Mouse (Mus musculus) forebrain, embryonic 10.5 days (tissue): ENCODE measurements at regions not wholly inside any gene's neighbourhood (a gene's known extent, or its start where the extent isn't known, plus 50 kb on each side); places are given as distances from the start of the nearest gene placed in this dataset.
A peak's percentile ranks its signal among the peaks of the same experiment; 100 is the strongest.

Experiments
- DNase-seq: peaks from one replicate; pipeline ENCODE4 v3.0.0-alpha.2; 2017; ENCODE audit warnings: low spot score; ENCODE audit errors: extremely low spot score
- H3K27ac ChIP-seq: fragments of 300-500 bp; sonication (generic); 2 replicates; pipeline ENCODE4 v1.5.1; 2016; ENCODE audit warnings: mild to moderate bottlenecking
- H3K27me3 ChIP-seq: fragments of 300-500 bp; sonication (generic); 2 replicates; pipeline ENCODE4 v1.6.1; 2016; ENCODE audit warnings: mild to moderate bottlenecking; ENCODE audit not compliant: poor library complexity, severe bottlenecking
- H3K36me3 ChIP-seq: fragments of 300-500 bp; sonication (generic); replicated peaks from 2 replicates; pipeline ENCODE4 v1.6.1; 2016; ENCODE audit warnings: mild to moderate bottlenecking, moderate library complexity
- H3K4me1 ChIP-seq: fragments of 300-500 bp; sonication (generic); 2 replicates; pipeline ENCODE4 v1.6.1; 2016
- H3K4me3 ChIP-seq: fragments of 300-500 bp; sonication (generic); 2 replicates; pipeline ENCODE4 v1.5.1; 2016; ENCODE audit warnings: mild to moderate bottlenecking, moderate library complexity
- H3K9me3 ChIP-seq: fragments of 300-500 bp; sonication (generic); 2 replicates; pipeline ENCODE4 v1.6.1; 2016; ENCODE audit warnings: mild to moderate bottlenecking, moderate library complexity
- WGBS: fragments of 180-500 bp; shearing (Covaris S2); methylation state at CpG from one replicate; pipeline ENCODE4 v1.1.7; 2016; 5-methylcytosine and 5-hydroxymethylcytosine counted together

DNA sequence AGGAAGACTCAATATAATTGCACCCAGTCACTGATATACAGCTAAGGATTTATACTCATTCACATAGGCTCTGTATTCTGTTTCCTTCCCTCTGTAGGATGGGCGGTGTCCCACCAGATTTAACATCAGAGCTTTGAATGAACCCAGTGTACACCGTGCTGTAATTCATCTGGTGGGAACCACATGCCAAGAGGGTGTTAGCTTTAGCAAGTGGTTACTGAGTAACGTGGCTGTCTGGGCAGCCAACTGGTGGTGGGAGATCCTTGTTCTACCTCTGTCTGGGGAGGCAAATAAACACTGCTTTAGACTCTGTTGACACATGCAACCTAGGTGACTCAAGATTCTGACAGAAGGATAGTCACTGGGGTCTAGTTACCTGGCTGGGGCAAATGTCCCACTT lies 229.6 kb upstream of the Gm12728 start:
- 85% methylated on average over 3 of the region's 3 CpGs for WGBS
- Histone ChIP-seq H3K27me3 (no peaks in the 10 kb centered on the region), H3K4me1 (peaks cover 9% of the 10 kb centered on the region)

GRCm38 (mm10) chr4:105560781-105561180 lies 228.9 kb upstream of the Gm12728 start:
- Histone ChIP-seq H3K27me3 (no peaks in the 10 kb centered on the region), H3K9me3 (no peaks in the 10 kb centered on the region), H3K4me3 (no peak overlapping the region), H3K36me3 (no peaks in the 10 kb centered on the region), H3K27ac (no peak overlapping the region), H3K4me1 (peaks cover 9% of the 10 kb centered on the region)
- no peak for DNase-seq
- WGBS: 90% methylated on average over 3 of the region's 3 CpGs

More for the DNA sequence above, 229.6 kb upstream of the Gm12728 start:
- Histone ChIP-seq H3K4me3 (no peak overlapping the region), H3K36me3 (no peaks in the 10 kb centered on the region), H3K27ac (no peak overlapping the region), H3K9me3 (no peaks in the 10 kb centered on the region)
- DNase-seq: no peak

DNA sequence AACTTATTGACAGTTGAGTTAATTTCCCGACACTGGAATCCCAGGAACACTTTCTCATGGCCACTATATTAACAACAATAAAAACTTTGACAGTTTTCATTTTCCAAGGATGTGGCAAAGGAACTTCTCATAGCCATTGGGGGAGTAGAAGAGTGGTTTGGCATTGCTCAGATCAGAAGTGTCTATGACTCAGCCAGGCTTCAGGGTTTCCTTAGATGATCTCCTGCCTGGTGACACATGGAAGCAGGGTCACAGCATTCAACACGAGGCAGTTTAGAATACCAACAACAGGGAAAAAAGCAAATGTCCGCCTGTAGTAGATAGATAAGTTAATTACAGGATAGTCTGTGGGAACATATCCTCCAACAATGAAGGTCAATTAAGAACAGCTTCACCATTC lies 228.1 kb upstream of the Gm12728 start:
- no peaks in the 10 kb centered on the region for H3K9me3 ChIP-seq
- no peak for DNase-seq
- no peaks in the 10 kb centered on the region for H3K36me3 ChIP-seq
- H3K27me3 ChIP-seq: no peaks in the 10 kb centered on the region
- H3K27ac ChIP-seq: no peak overlapping the region
- H3K4me1 ChIP-seq: peaks cover 9% of the 10 kb centered on the region
- WGBS: 78% methylated on average over 3 of the region's 3 CpGs
- no peak overlapping the region for H3K4me3 ChIP-seq

- H3K4me1 ChIP-seq: peaks cover 9% of the 10 kb centered on the region
- WGBS: 88% methylated on average over 7 of the region's 7 CpGs
- H3K36me3 ChIP-seq: no peaks in the 10 kb centered on the region
- no peaks in the 10 kb centered on the region for H3K27me3 ChIP-seq
- H3K9me3 ChIP-seq: no peaks in the 10 kb centered on the region
- H3K4me3 ChIP-seq: no peak overlapping the region
- DNase-seq: no peak
- H3K27ac ChIP-seq: no peak overlapping the region
Measured at GRCm38 (mm10) chr4:105565796-105566195, 223.9 kb upstream of the Gm12728 start.

- H3K4me3 ChIP-seq: no peak overlapping the region
- peaks cover 9% of the 10 kb centered on the region for H3K4me1 ChIP-seq
- H3K27ac ChIP-seq: no peak overlapping the region
- H3K27me3 ChIP-seq: no peaks in the 10 kb centered on the region
- H3K36me3 ChIP-seq: no peaks in the 10 kb centered on the region
- no peaks in the 10 kb centered on the region for H3K9me3 ChIP-seq
- no peak for DNase-seq
- 82% methylated on average over 8 of the region's 8 CpGs for WGBS
Measured at GRCm38 (mm10) chr4:105566513-105567457, 222.9 kb upstream of the Gm12728 start.

DNA sequence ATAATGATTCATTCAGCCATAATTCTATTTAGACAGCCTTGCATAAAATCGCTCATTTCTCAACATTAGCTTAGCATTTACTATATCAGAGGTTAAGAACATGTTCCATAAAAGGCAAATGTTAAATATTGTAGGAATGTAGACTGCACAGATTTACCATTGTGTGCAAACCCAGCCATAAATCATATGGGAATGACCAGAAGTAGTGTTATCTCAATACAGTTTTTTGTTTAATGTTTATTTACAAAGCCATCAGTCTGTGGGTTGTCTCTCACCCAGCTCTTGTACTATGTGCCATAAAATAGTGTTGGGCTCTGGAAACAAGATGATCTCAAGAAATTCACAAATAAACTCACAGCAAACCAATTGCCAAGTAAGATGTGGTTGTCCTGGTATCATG lies 220.0 kb upstream of the Gm12728 start:
- 89% methylated on average over 1 of the region's 1 CpGs for WGBS
- H3K27ac ChIP-seq: no peak overlapping the region

GRCm38 (mm10) chr4:105575550-105575949 lies 214.1 kb upstream of the Gm12728 start:
- no peaks in the 10 kb centered on the region for H3K9me3 ChIP-seq
- H3K4me3 ChIP-seq: no peak overlapping the region
- WGBS: 86% methylated on average over 2 of the region's 2 CpGs

More for the DNA sequence above, 220.0 kb upstream of the Gm12728 start:
- Histone ChIP-seq H3K36me3 (no peaks in the 10 kb centered on the region), H3K9me3 (no peaks in the 10 kb centered on the region), H3K4me3 (no peak overlapping the region), H3K27me3 (no peaks in the 10 kb centered on the region), H3K4me1 (peaks cover under 1% of the 10 kb centered on the region; the same call in 1 of the 2 replicates)
- DNase-seq: no peak

GRCm38 (mm10) chr4:105580987-105581386 lies 208.7 kb upstream of the Gm12728 start:
- Histone ChIP-seq H3K27me3 (no peaks in the 10 kb centered on the region), H3K27ac (no peak overlapping the region), H3K9me3 (no peaks in the 10 kb centered on the region), H3K36me3 (no peaks in the 10 kb centered on the region), H3K4me3 (no peak overlapping the region), H3K4me1 (no peaks in the 10 kb centered on the region)
- WGBS: 88% methylated on average over 7 of the region's 7 CpGs
- DNase-seq: no peak

More at GRCm38 (mm10) chr4:105575550-105575949, 214.1 kb upstream of the Gm12728 start:
- no peak for DNase-seq
- H3K27me3 ChIP-seq: no peaks in the 10 kb centered on the region
- no peaks in the 10 kb centered on the region for H3K36me3 ChIP-seq
- no peak overlapping the region for H3K27ac ChIP-seq
- H3K4me1 ChIP-seq: no peaks in the 10 kb centered on the region

- no peaks in the 10 kb centered on the region for H3K4me1 ChIP-seq
- no peak for DNase-seq
- 88% methylated on average over 10 of the region's 10 CpGs for WGBS
- no peak overlapping the region for H3K27ac ChIP-seq
- H3K27me3 ChIP-seq: no peaks in the 10 kb centered on the region
- H3K9me3 ChIP-seq: no peaks in the 10 kb centered on the region
- no peak overlapping the region for H3K4me3 ChIP-seq
- H3K36me3 ChIP-seq: no peaks in the 10 kb centered on the region
Measured at GRCm38 (mm10) chr4:105584329-105584925, 205.2 kb upstream of the Gm12728 start.

DNA sequence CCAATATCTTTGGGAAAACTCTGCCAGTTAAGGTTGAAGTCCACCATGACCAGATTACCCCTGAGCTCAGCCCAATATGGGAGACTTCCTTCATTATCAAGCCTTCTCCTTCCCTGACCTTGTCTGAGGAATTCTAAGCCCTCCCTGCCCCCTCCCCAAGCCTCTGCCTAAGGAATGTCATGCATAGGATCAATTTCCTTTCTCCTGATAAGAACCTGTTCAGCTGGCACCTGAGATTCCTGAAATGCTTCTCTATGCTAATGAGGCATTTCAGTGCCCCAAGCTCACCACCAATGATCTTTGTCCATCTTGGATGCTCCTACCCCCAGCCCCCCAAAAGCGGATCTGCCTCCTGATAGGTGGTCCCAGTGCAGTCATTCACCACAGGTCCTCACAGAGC lies 186.0 kb upstream of the Gm12728 start:
- H3K4me3 ChIP-seq: no peak overlapping the region
- no peaks in the 10 kb centered on the region for H3K9me3 ChIP-seq
- no peak overlapping the region for H3K27ac ChIP-seq
- H3K4me1 ChIP-seq: peaks cover 13% of the 10 kb centered on the region
- no peaks in the 10 kb centered on the region for H3K36me3 ChIP-seq
- DNase-seq: no peak
- H3K27me3 ChIP-seq: no peaks in the 10 kb centered on the region
- 71% methylated on average over 1 of the region's 1 CpGs for WGBS

GRCm38 (mm10) chr4:105604607-105605006 lies 185.1 kb upstream of the Gm12728 start:
- peaks cover 13% of the 10 kb centered on the region for H3K4me1 ChIP-seq
- no peaks in the 10 kb centered on the region for H3K27me3 ChIP-seq
- 82% methylated on average over 2 of the region's 2 CpGs for WGBS
- no peak overlapping the region for H3K27ac ChIP-seq
- H3K36me3 ChIP-seq: no peaks in the 10 kb centered on the region
- no peak for DNase-seq
- no peak overlapping the region for H3K4me3 ChIP-seq
- no peaks in the 10 kb centered on the region for H3K9me3 ChIP-seq

- peaks cover 13% of the 10 kb centered on the region for H3K4me1 ChIP-seq
- no peak for DNase-seq
- no peak overlapping the region for H3K4me3 ChIP-seq
- H3K9me3 ChIP-seq: no peaks in the 10 kb centered on the region
- H3K27ac ChIP-seq: peak overlapping the region; percentile 25; the same call in 1 of the 2 replicates
- no peaks in the 10 kb centered on the region for H3K36me3 ChIP-seq
- WGBS: 27% methylated on average over 5 of the region's 5 CpGs
- H3K27me3 ChIP-seq: no peaks in the 10 kb centered on the region
Measured at GRCm38 (mm10) chr4:105606731-105607130, 182.9 kb upstream of the Gm12728 start.

DNA sequence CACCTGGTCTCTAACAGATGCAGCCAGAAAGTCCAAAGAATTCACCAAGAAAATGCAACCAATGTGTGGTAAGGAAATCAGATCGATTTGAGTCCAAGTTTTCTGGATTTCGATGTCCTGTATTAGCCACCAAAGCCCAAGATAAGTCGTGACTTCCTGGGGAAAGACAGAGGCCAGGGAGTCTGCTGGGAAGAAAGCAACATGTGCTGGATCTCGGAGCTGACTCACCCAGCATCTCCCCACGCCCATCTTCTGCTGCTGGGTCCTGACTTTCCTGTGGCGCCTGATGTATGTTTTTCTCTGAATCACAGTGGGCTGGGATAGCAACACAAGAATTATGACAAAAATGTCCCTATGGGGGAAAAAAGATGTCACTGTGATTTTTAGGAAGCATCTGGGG lies 178.8 kb upstream of the Gm12728 start:
- no peak overlapping the region for H3K27ac ChIP-seq
- H3K9me3 ChIP-seq: no peaks in the 10 kb centered on the region
- 87% methylated on average over 6 of the region's 6 CpGs for WGBS
- peaks cover 9% of the 10 kb centered on the region for H3K4me1 ChIP-seq
- H3K36me3 ChIP-seq: no peaks in the 10 kb centered on the region
- H3K27me3 ChIP-seq: no peaks in the 10 kb centered on the region
- no peak overlapping the region for H3K4me3 ChIP-seq
- DNase-seq: no peak
